Mouse (Mus musculus) activated CD4-positive, CD25-positive, alpha-beta regulatory T cell, adult 4 months (primary cell): ENCODE measurements around the gene Spem1. TPM values are rescaled to one million over a fixed set of nuclear protein-coding genes. Genes with fewer than 3 reads are reported as not detected.

ENCODE experiments used
- ATAC-seq: one replicate; pipeline ENCODE4 v1.8.0; 2017
- polyA plus RNA-seq, 2 experiments: library from polyadenylated mRNA; unstranded; fragments of 100-300 nt; shearing (Covaris generic); gene quantifications; one replicate each; pipeline ENCODE4 v1.2.1; 2017

The Spem1 gene
- polyA plus RNA-seq, 2 experiments from 2014 or later: not detected

DNA sequence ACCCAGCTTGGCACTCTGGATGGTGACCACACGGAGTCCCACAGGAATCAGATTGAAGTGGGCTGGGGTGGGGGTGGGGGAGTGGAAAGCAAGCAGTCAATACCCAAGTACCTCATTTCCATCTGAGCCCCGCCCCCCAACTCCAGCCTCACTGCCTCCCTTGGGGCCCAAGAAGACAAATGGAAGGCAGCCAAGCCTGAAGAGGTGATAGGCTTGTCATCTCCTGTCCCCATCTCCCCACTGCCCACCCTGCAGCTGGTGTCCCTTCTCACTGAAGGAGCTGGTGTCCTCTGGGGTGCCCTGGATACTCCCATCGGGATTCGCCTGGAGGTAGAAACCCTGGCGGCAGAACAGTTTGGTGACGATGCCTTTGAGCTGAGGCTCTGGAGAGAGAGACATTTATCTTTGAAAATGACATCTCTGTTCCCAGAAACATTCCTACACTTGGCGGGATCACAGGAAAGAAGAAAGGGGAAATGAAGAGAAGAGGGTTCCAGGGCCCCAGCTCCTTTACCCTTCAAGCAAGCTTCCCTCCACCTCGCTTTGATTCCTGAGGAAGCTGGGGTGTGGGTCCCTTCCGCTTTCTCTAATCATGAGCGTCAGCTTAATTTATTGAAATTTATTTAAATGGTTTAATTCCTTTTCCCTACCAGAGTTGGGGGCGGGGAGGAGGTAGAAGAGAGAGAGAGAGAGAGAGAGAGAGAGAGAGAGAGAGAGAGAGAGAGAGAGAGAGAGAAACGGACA, 22.4 kb downstream of the Spem1 start:
- no peak for ATAC-seq

GRCm38 (mm10) chr11:69797924-69798323, 24.1 kb downstream of the Spem1 start:
- no peak for ATAC-seq

GRCm38 (mm10) chr11:69795983-69796435, 26.0 kb downstream of the Spem1 start:
- ATAC-seq: no peak

- ATAC-seq: peak; percentile 100
These were observed 26.6 kb downstream of the Spem1 start, which contains the start of gene Chrnb1 for GRCm38 (mm10) chr11:69795168-69795982. Gene Chrnb1 (minus strand): TSS chr11:69795943.

DNA sequence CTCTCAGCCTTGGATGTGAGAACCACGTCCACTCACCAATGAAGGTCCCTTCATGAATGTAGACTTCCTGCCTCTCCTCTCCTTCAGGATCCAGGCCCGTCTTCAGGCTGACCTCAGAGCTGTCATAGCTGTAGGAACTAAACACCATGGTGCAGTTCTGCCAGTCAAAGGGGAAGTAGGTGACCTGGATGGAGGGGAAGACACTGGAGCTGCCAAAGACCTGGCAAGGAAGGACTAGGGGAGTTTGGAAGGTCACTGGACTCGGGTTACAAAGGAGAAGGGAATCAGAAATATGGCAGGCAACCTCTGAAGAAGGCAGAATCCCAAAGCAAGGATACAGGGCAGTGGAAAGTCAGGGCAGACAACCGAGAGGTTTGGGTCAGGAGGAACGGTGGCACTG, 28.6 kb downstream of the Spem1 start:
- ATAC-seq: no peak

DNA sequence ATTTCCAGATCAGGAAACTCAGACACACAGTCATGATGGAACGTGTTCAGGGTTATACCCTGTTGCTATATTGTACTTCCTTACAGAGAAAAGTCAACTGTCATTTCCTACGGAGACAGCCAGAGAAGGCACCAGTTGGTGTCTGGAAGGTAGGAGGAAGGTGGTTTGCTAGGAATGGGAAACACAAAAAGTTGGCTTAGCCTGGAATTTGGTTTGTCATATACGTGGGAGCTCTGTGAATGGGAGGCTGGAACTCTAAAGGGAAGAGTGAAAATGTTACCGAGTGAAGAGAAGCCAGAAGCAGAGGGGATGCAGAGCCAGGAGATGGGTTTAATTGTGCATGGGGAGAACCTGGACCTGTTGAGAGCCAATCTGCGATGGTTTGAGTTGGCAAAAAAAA, 30.6 kb downstream of the Spem1 start:
- ATAC-seq: no peak

DNA sequence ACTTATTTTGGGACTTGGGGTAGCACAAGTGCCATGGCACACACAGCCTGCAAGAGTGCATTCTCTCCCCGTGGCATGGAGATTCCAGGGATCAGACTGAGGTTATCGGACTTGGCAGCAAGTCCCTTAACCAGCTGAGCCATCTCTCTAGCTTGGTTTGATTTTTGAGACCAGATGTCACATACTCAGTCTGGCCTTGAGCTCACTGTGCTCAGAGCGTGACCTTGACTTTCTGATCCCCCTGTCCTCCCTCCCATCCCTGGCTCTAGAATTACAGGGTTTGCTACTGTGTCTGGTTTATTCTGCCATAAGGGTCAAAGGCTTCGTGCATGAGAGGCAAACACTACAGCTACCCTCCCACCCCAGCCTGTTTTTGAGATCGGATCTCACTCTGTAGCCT, 32.5 kb downstream of the Spem1 start:
- no peak for ATAC-seq

DNA sequence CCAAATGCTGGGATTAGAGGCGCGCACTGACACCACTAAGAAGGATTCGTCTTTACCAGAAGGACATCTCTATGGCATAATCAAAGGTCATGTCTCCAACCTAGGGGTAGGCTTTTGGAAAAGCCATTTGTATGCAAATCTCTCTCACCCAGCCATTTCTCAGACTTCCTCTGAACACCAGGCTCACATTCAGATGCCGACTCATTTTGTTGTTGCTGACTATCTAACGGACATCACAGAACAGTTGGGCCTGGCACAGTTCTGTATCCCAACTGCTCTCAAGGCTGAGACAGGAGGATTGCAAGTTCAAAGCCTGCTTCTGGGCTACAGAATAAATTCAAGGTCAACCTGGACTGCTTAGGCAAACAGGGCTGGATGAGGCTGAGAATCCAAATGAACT, 34.7 kb downstream of the Spem1 start:
- no peak for ATAC-seq

- no peak for ATAC-seq
These were observed 37.1 kb downstream of the Spem1 start for GRCm38 (mm10) chr11:69784793-69785272.

GRCm38 (mm10) chr11:69781828-69782227, 40.2 kb downstream of the Spem1 start:
- no peak for ATAC-seq

GRCm38 (mm10) chr11:69778985-69779384, 43.0 kb downstream of the Spem1 start:
- no peak for ATAC-seq

DNA sequence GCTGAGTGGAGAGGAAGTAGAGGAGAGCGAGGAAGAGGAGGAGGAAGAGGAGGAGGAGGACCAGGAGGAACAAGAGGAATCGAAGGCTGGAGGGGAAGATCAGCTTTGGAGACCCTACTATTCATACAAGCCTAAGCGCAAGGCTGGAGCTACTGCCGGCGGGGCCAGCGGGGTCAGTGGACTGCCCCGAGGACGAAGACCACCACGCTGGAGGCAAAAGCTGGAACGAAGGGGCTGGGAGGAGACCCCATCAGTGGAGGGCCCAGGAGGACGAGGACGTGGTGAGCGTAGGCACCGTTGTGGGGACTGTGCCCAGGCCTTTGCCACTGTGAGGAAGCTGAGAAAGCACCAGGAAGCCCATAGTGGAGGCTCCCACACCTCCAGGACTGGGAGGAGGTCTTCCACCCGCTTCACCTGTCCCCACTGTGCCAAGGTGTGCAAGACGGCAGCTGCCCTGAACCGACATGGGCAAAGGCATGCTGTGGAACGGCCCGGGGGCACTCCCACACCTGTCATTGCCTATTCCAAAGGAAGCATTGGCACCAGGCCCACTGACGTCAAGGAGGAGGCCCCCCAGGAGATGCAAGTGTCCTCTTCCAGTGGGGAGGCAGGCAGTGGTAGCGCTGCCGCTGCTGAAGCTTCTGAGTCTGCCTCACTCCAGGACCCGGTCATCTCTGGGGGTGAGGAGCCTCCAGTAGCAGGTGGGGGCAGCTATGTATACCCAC, 43.6 kb downstream of the Spem1 start:
- no peak for ATAC-seq

- no peak for ATAC-seq
These were observed 44.3 kb downstream of the Spem1 start for GRCm38 (mm10) chr11:69777504-69778257.

GRCm38 (mm10) chr11:69776488-69776887, 45.5 kb downstream of the Spem1 start:
- ATAC-seq: no peak

GRCm38 (mm10) chr11:69775716-69776115, 46.3 kb downstream of the Spem1 start:
- no peak for ATAC-seq

DNA sequence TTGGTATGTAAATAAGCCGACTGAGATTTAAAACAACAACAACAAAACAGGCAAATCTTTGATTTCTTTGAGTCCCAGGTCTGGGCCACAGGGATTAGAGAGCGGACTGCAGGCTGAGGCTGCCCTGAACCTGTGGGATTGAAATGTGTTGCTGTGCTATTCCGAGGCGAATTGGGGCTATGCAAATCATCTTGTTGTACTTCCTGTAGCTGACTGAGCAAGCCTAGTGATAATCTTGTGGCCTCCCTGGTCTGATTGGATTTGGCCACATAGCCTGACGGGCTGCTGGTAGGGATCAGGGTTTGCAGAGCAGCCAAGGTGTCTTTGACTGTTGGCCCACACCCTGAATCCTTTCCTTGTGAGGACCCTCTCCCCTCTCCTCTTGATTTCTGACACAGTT, 47.0 kb downstream of the Spem1 start:
- no peak for ATAC-seq

Other genes with a start within 250 kb of the Spem1 start
- 10 to 100 TPM; 25.6 to 27.6 TPM for gene Wrap53, start 241.9 kb downstream of the Spem1 start, polyA plus RNA-seq
- 100 to 1,000 TPM; 231 to 302 TPM for gene Trp53, start 241.8 kb downstream of the Spem1 start, polyA plus RNA-seq
- gene Atp1b2, start 216.2 kb downstream of the Spem1 start, polyA plus RNA-seq: under 1 TPM in 1 of 2 experiments, not detected in 1; 0.46 TPM
- not detected for gene Shbg, start 204.3 kb downstream of the Spem1 start, polyA plus RNA-seq
- gene Sat2, start 200.2 kb downstream of the Spem1 start, polyA plus RNA-seq: not detected
- gene Fxr2, start 189.2 kb downstream of the Spem1 start, polyA plus RNA-seq: 1 to 10 TPM; 6.5 to 7.1 TPM
- gene Sox15, start 166.9 kb downstream of the Spem1 start, polyA plus RNA-seq: not detected
- gene Mpdu1, start 159.5 kb downstream of the Spem1 start, polyA plus RNA-seq: 10 to 100 TPM; 41.3 to 59.7 TPM
- gene Cd68, start 156.0 kb downstream of the Spem1 start, polyA plus RNA-seq: 1 to 10 TPM; 3.3 to 5.3 TPM
- gene Eif4a1, start 149.8 kb downstream of the Spem1 start, polyA plus RNA-seq: 100 to 1,000 TPM; 202 to 297 TPM
- gene Senp3, start 140.1 kb downstream of the Spem1 start, polyA plus RNA-seq: 10 to 100 TPM; 32.7 to 33.0 TPM
- not detected for gene Tnfsf13, start 136.4 kb downstream of the Spem1 start, polyA plus RNA-seq
- not detected for gene Tnfsf12, start 126.3 kb downstream of the Spem1 start, polyA plus RNA-seq
- gene Tnfsfm13, start 126.1 kb downstream of the Spem1 start, polyA plus RNA-seq: not detected
- 10 to 100 TPM; 24.0 to 28.8 TPM for gene Polr2a, start 63.5 kb downstream of the Spem1 start, polyA plus RNA-seq
- not detected for gene Slc35g3, start 60.2 kb downstream of the Spem1 start, polyA plus RNA-seq
- gene Zbtb4, start 56.3 kb downstream of the Spem1 start, polyA plus RNA-seq: 1 to 10 TPM; 7.8 to 8.1 TPM
- 1 to 10 TPM in 1 of 2 experiments, under 1 TPM in 1; 0.66 to 4.1 TPM for gene Chrnb1, start 26.2 kb downstream of the Spem1 start, polyA plus RNA-seq
- gene Fgf11, start 20.3 kb downstream of the Spem1 start, polyA plus RNA-seq: not detected
- gene Tmem102, start 16.6 kb downstream of the Spem1 start, polyA plus RNA-seq: not detected
- gene Gm39566, start 6.9 kb downstream of the Spem1 start, polyA plus RNA-seq: under 1 TPM in 1 of 2 experiments, not detected in 1; 0.08 TPM
- gene Spem2, start 3.7 kb downstream of the Spem1 start, polyA plus RNA-seq: not detected
- gene Nlgn2, start 15.6 kb upstream of the Spem1 start, polyA plus RNA-seq: under 1 TPM; 0.59 to 0.66 TPM
- gene Tmem256, start 16.3 kb upstream of the Spem1 start, polyA plus RNA-seq: 100 to 1,000 TPM; 127 to 138 TPM
- gene Plscr3, start 24.2 kb upstream of the Spem1 start, polyA plus RNA-seq: 10 to 100 TPM; 15.4 to 17.5 TPM
- gene Tnk1, start 36.5 kb upstream of the Spem1 start, polyA plus RNA-seq: not detected
- gene Tmem95, start 55.8 kb upstream of the Spem1 start, polyA plus RNA-seq: not detected
- gene Kctd11, start 59.2 kb upstream of the Spem1 start, polyA plus RNA-seq: under 1 TPM in 1 of 2 experiments, not detected in 1; 0.56 TPM
- 100 to 1,000 TPM; 213 to 273 TPM for gene Acap1, start 73.4 kb upstream of the Spem1 start, polyA plus RNA-seq
- 1 to 10 TPM; 1.1 to 1.2 TPM for gene 2810408A11Rik, start 78.8 kb upstream of the Spem1 start, polyA plus RNA-seq
- gene Neurl4, start 78.9 kb upstream of the Spem1 start, polyA plus RNA-seq: 1 to 10 TPM; 7.9 to 8.0 TPM
- gene Gps2, start 91.7 kb upstream of the Spem1 start, polyA plus RNA-seq: 100 to 1,000 TPM in 1 of 2 experiments, 10 to 100 TPM in 1; 90.7 to 106 TPM
- 1,000 to 10,000 TPM; 1,092 to 1,351 TPM for gene Eif5a, start 99.8 kb upstream of the Spem1 start, polyA plus RNA-seq
- gene Ybx2, start 113.6 kb upstream of the Spem1 start, polyA plus RNA-seq: not detected
- gene Slc2a4, start 126.0 kb upstream of the Spem1 start, polyA plus RNA-seq: not detected
- gene Cldn7, start 142.6 kb upstream of the Spem1 start, polyA plus RNA-seq: not detected
- gene Ctdnep1, start 159.0 kb upstream of the Spem1 start, polyA plus RNA-seq: 10 to 100 TPM; 21.4 to 24.8 TPM
- 10 to 100 TPM; 62.1 to 69.7 TPM for gene Elp5, start 160.3 kb upstream of the Spem1 start, polyA plus RNA-seq
- gene Gabarap, start 169.0 kb upstream of the Spem1 start, polyA plus RNA-seq: 100 to 1,000 TPM; 343 to 373 TPM
- 10 to 100 TPM; 32.1 to 44.9 TPM for gene Phf23, start 173.6 kb upstream of the Spem1 start, polyA plus RNA-seq
- 1 to 10 TPM; 2.7 to 3.9 TPM for gene Dvl2, start 178.4 kb upstream of the Spem1 start, polyA plus RNA-seq
- 100 to 1,000 TPM; 107 to 139 TPM for gene Acadvl, start 193.2 kb upstream of the Spem1 start, polyA plus RNA-seq
- 10 to 100 TPM in 1 of 2 experiments, 1 to 10 TPM in 1; 9.7 to 11.6 TPM for gene Dlg4, start 194.8 kb upstream of the Spem1 start, polyA plus RNA-seq
- gene Asgr1, start 231.9 kb upstream of the Spem1 start, polyA plus RNA-seq: not detected